Mouse (Mus musculus) E14TG2a.4 (cell line): ENCODE measurements around the gene Fgfr1op.

Experiments used
- CTCF ChIP-seq: conservative IDR thresholded peaks from 2 replicates; pipeline ENCODE4 v1.5.1; 2014; ENCODE audit warnings: low read length
- NANOG ChIP-seq: IDR thresholded peaks from 2 replicates; pipeline ENCODE4 v1.6.1; 2014; ENCODE audit warnings: borderline replicate concordance, low read length, mixed read lengths
- POU5F1 ChIP-seq: IDR thresholded peaks from 2 replicates; pipeline ENCODE4 v1.6.1; 2014; ENCODE audit warnings: low read length, borderline replicate concordance

DNA sequence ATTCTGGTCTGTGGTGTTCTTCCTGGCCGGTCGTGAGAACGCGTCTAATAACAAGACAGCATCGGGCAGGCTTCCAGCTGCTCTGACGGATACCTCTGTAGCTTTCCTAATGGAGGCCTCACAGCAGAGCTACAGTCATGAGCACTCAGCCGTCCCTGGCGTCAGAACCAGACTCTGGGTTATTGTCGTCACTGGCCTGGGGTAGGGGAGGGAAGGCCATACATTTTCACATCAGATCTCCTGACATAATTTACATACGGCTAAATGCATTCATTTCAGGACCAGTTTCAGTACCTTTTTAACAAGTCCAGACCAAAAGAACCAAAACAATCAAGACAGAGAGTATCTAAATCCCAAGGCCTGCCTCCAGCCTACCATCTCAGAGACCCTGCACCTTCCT is 57.9 kb downstream of the Fgfr1op start:
- TF ChIP-seq CTCF (no peak), POU5F1 (no peak), NANOG (no peak)
